Mouse (Mus musculus): ENCODE measurements around the gene Apobec2. TPM values are rescaled to one million over a fixed set of nuclear protein-coding genes. Genes with fewer than 3 reads are reported as not detected.
A peak's percentile ranks its signal among the peaks of the same experiment; 100 is the strongest.

The Apobec2 gene
- polyA plus RNA-seq, 1 experiment from 2014 or later, result 31.0 TPM

GRCm38 (mm10) chr17:48431054-48431453 lies 1.7 kb downstream of the Apobec2 start:
- no peak overlapping the region for H3K4me2 ChIP-seq (ENCODE audit: low read depth, low read length)
- no peaks in the 10 kb centered on the region for H3K9me3 ChIP-seq (replicated peaks; ENCODE audit: control insufficient read depth, low read length)
- no peak overlapping the region for H3K9ac ChIP-seq (ENCODE audit: low read length)
- peaks cover 55% of the 10 kb centered on the region for H3K4me1 ChIP-seq (ENCODE audit: control insufficient read depth, insufficient read depth, low read length)
- WGBS, result 61% methylated on average over 5 of the region's 5 CpGs
- no peaks in the 10 kb centered on the region for H3K36me3 ChIP-seq (ENCODE audit: control insufficient read depth, insufficient read depth, low read length)
- H3K4me3 ChIP-seq (replicated peaks; ENCODE audit: low read length), result no peak overlapping the region
- peak overlapping the region; percentile 70 for H3K27ac ChIP-seq (ENCODE audit: low read length)
- no peak for ATAC-seq (ENCODE audit: insufficient read depth, low FRiP score)
- H3K27me3 ChIP-seq (ENCODE audit: control insufficient read depth, insufficient read depth, low read length), result no peaks in the 10 kb centered on the region

GRCm38 (mm10) chr17:48430394-48430793 lies 2.3 kb downstream of the Apobec2 start:
- Histone ChIP-seq H3K4me1 (ENCODE audit: control insufficient read depth, insufficient read depth, low read length) (peaks cover 61% of the 10 kb centered on the region), H3K9me3 (replicated peaks; ENCODE audit: control insufficient read depth, low read length) (no peaks in the 10 kb centered on the region), H3K27ac (ENCODE audit: low read length) (peak overlapping the region; percentile 70), H3K4me2 (ENCODE audit: low read depth, low read length) (peak overlapping the region; percentile 21; the same call in 1 of the 2 replicates), H3K27me3 (ENCODE audit: control insufficient read depth, insufficient read depth, low read length) (no peaks in the 10 kb centered on the region), H3K4me3 (replicated peaks; ENCODE audit: low read length) (no peak overlapping the region), H3K9ac (ENCODE audit: low read length) (no peak overlapping the region), H3K36me3 (ENCODE audit: control insufficient read depth, insufficient read depth, low read length) (no peaks in the 10 kb centered on the region)
- ATAC-seq (ENCODE audit: insufficient read depth, low FRiP score), result no peak
- 14% methylated on average over 5 of the region's 5 CpGs for WGBS

GRCm38 (mm10) chr17:48427852-48428530 lies 4.7 kb downstream of the Apobec2 start:
- Histone ChIP-seq H3K27me3 (ENCODE audit: control insufficient read depth, insufficient read depth, low read length) (no peaks in the 10 kb centered on the region), H3K4me2 (ENCODE audit: low read depth, low read length) (no peak overlapping the region), H3K36me3 (ENCODE audit: control insufficient read depth, insufficient read depth, low read length) (no peaks in the 10 kb centered on the region), H3K4me1 (ENCODE audit: control insufficient read depth, insufficient read depth, low read length) (peaks cover 63% of the 10 kb centered on the region), H3K4me3 (replicated peaks; ENCODE audit: low read length) (no peak overlapping the region), H3K27ac (ENCODE audit: low read length) (peak overlapping the region; percentile 36), H3K9ac (ENCODE audit: low read length) (peak overlapping the region; percentile 5; the same call in 1 of the 2 replicates), H3K9me3 (replicated peaks; ENCODE audit: control insufficient read depth, low read length) (no peaks in the 10 kb centered on the region)
- ATAC-seq (ENCODE audit: insufficient read depth, low FRiP score), result no peak
- WGBS, result 65% methylated on average over 11 of the region's 11 CpGs

GRCm38 (mm10) chr17:48426991-48427750 lies 5.6 kb downstream of the Apobec2 start:
- peaks cover 55% of the 10 kb centered on the region for H3K4me1 ChIP-seq (ENCODE audit: control insufficient read depth, insufficient read depth, low read length)
- peak overlapping the region; percentile 70 for H3K27ac ChIP-seq (ENCODE audit: low read length)
- H3K4me2 ChIP-seq (ENCODE audit: low read depth, low read length), result no peak overlapping the region
- H3K9ac ChIP-seq (ENCODE audit: low read length), result peak overlapping the region; percentile 24
- no peaks in the 10 kb centered on the region for H3K36me3 ChIP-seq (ENCODE audit: control insufficient read depth, insufficient read depth, low read length)
- ATAC-seq (ENCODE audit: insufficient read depth, low FRiP score), result 0 out of 2 replicates have a peak, but pooled peaks have one; percentile 24
- no peaks in the 10 kb centered on the region for H3K27me3 ChIP-seq (ENCODE audit: control insufficient read depth, insufficient read depth, low read length)
- H3K4me3 ChIP-seq (replicated peaks; ENCODE audit: low read length), result no peak overlapping the region
- no peaks in the 10 kb centered on the region for H3K9me3 ChIP-seq (replicated peaks; ENCODE audit: control insufficient read depth, low read length)
- 56% methylated on average over 13 of the region's 13 CpGs for WGBS

- H3K36me3 ChIP-seq (ENCODE audit: control insufficient read depth, insufficient read depth, low read length), result no peaks in the 10 kb centered on the region
- H3K4me3 ChIP-seq (replicated peaks; ENCODE audit: low read length), result no peak overlapping the region
- peaks cover 44% of the 10 kb centered on the region for H3K4me1 ChIP-seq (ENCODE audit: control insufficient read depth, insufficient read depth, low read length)
- H3K9ac ChIP-seq (ENCODE audit: low read length), result peak overlapping the region; percentile 44
- H3K9me3 ChIP-seq (replicated peaks; ENCODE audit: control insufficient read depth, low read length), result no peaks in the 10 kb centered on the region
- ATAC-seq (ENCODE audit: insufficient read depth, low FRiP score), result peak; percentile 74; the same call in 1 of the 2 replicates
- H3K27ac ChIP-seq (ENCODE audit: low read length), result peak overlapping the region; percentile 93
- no peaks in the 10 kb centered on the region for H3K27me3 ChIP-seq (ENCODE audit: control insufficient read depth, insufficient read depth, low read length)
- H3K4me2 ChIP-seq (ENCODE audit: low read depth, low read length), result peak overlapping the region; percentile 15; the same call in 1 of the 2 replicates
- WGBS, result 26% methylated on average over 9 of the region's 9 CpGs
These were observed 6.7 kb downstream of the Apobec2 start for GRCm38 (mm10) chr17:48425823-48426612.

- H3K36me3 ChIP-seq (ENCODE audit: control insufficient read depth, insufficient read depth, low read length), result no peaks in the 10 kb centered on the region
- H3K4me1 ChIP-seq (ENCODE audit: control insufficient read depth, insufficient read depth, low read length), result peaks cover 32% of the 10 kb centered on the region
- no peaks in the 10 kb centered on the region for H3K9me3 ChIP-seq (replicated peaks; ENCODE audit: control insufficient read depth, low read length)
- no peak overlapping the region for H3K27ac ChIP-seq (ENCODE audit: low read length)
- H3K4me2 ChIP-seq (ENCODE audit: low read depth, low read length), result no peak overlapping the region
- no peak overlapping the region for H3K9ac ChIP-seq (ENCODE audit: low read length)
- no peaks in the 10 kb centered on the region for H3K27me3 ChIP-seq (ENCODE audit: control insufficient read depth, insufficient read depth, low read length)
- ATAC-seq (ENCODE audit: insufficient read depth, low FRiP score), result no peak
- 83% methylated on average over 9 of the region's 9 CpGs for WGBS
- no peak overlapping the region for H3K4me3 ChIP-seq (replicated peaks; ENCODE audit: low read length)
These were observed 8.5 kb downstream of the Apobec2 start for GRCm38 (mm10) chr17:48424237-48424636.

- H3K27me3 ChIP-seq (ENCODE audit: control insufficient read depth, insufficient read depth, low read length), result no peaks in the 10 kb centered on the region
- no peak for ATAC-seq (ENCODE audit: insufficient read depth, low FRiP score)
- no peak overlapping the region for H3K9ac ChIP-seq (ENCODE audit: low read length)
- H3K36me3 ChIP-seq (ENCODE audit: control insufficient read depth, insufficient read depth, low read length), result 0 out of 2 replicates have a peak, but pooled peaks cover 6% of the 10 kb centered on the region
- H3K27ac ChIP-seq (ENCODE audit: low read length), result no peak overlapping the region
- WGBS, result 65% methylated on average over 2 of the region's 2 CpGs
- no peak overlapping the region for H3K4me2 ChIP-seq (ENCODE audit: low read depth, low read length)
- no peak overlapping the region for H3K4me3 ChIP-seq (replicated peaks; ENCODE audit: low read length)
- H3K9me3 ChIP-seq (replicated peaks; ENCODE audit: control insufficient read depth, low read length), result no peaks in the 10 kb centered on the region
- H3K4me1 ChIP-seq (ENCODE audit: control insufficient read depth, insufficient read depth, low read length), result 0 out of 2 replicates have a peak, but pooled peaks cover 8% of the 10 kb centered on the region
These were observed 13.2 kb downstream of the Apobec2 start for GRCm38 (mm10) chr17:48419571-48419970.

- 68% methylated on average over 1 of the region's 1 CpGs for WGBS
- no peaks in the 10 kb centered on the region for H3K27me3 ChIP-seq (ENCODE audit: control insufficient read depth, insufficient read depth, low read length)
- H3K9me3 ChIP-seq (replicated peaks; ENCODE audit: control insufficient read depth, low read length), result no peaks in the 10 kb centered on the region
- 0 out of 2 replicates have a peak, but pooled peaks cover 8% of the 10 kb centered on the region for H3K4me1 ChIP-seq (ENCODE audit: control insufficient read depth, insufficient read depth, low read length)
- peak overlapping the region; percentile 78 for H3K27ac ChIP-seq (ENCODE audit: low read length)
- peak overlapping the region; percentile 38; the same call in 1 of the 2 replicates for H3K9ac ChIP-seq (ENCODE audit: low read length)
- 0 out of 2 replicates have a peak, but pooled peaks cover 6% of the 10 kb centered on the region for H3K36me3 ChIP-seq (ENCODE audit: control insufficient read depth, insufficient read depth, low read length)
- H3K4me2 ChIP-seq (ENCODE audit: low read depth, low read length), result peak overlapping the region; percentile 33
- no peak for ATAC-seq (ENCODE audit: insufficient read depth, low FRiP score)
- no peak overlapping the region for H3K4me3 ChIP-seq (replicated peaks; ENCODE audit: low read length)
These were observed 13.9 kb downstream of the Apobec2 start for GRCm38 (mm10) chr17:48418781-48419180.
